In genomic region chrX:104199611-104200387, GRCm38 (mm10) we compare ENCODE assay signal across 8 mouse cellular contexts. TPM values are rescaled to one million over a fixed set of nuclear protein-coding genes. Genes with fewer than 3 reads are reported as not detected.
DNase-seq lines count a peak whose midpoint lies in the region; ATAC-seq and TF ChIP-seq lines count a peak whose summit lies in the region.

No protein-coding gene starts in this region.

- DNase-seq in ES-E14 (ENCODE audit: low read depth, low spot score): no peak
- peak; percentile 48 for DNase-seq in hindbrain, embryonic 10.5 days (ENCODE audit: low spot score)
- DNase-seq in layer of hippocampus, adult 8-10 months (ENCODE audit: low spot score in 2 of 2): peak; percentile 6 to 28
- DNase-seq in retina, postnatal 1 day: peak; percentile 75
- peak; percentile 16 for DNase-seq in urinary bladder, postnatal 25 days (ENCODE audit: low spot score)

- H3K9ac ChIP-seq in ES-E14 (ENCODE audit: insufficient read depth, low read depth, low read length, poor library complexity, severe bottlenecking): peak overlapping the region; percentile 91
- H3K9ac ChIP-seq in forebrain, embryonic 16.5 days (replicated peaks; ENCODE audit: low read depth, low read length): peak overlapping the region; percentile 76
- H3K9ac ChIP-seq in lung, embryonic 16.5 days (ENCODE audit: low read length): peak overlapping the region; percentile 76

- no peaks in the 10 kb centered on the region for H3K36me3 ChIP-seq in ES-E14 (ENCODE audit: control insufficient read depth, insufficient read depth, low read length, poor library complexity, severe bottlenecking)
- no peaks in the 10 kb centered on the region for H3K36me3 ChIP-seq in forebrain, embryonic 16.5 days (ENCODE audit: control insufficient read depth, insufficient read depth)
- no peaks in the 10 kb centered on the region for H3K36me3 ChIP-seq in hindbrain, embryonic 10.5 days
- H3K36me3 ChIP-seq in lung, embryonic 16.5 days (ENCODE audit: control insufficient read depth, insufficient read depth, low read length): no peaks in the 10 kb centered on the region

- H3K27me3 ChIP-seq in forebrain, embryonic 16.5 days (replicated peaks; ENCODE audit: control insufficient read depth, insufficient read depth, low read length): 0 out of 2 replicates have a peak, but pooled peaks cover 3% of the 10 kb centered on the region
- peaks cover 92% of the 10 kb centered on the region for H3K27me3 ChIP-seq in hindbrain, embryonic 10.5 days (ENCODE audit: insufficient read depth, poor library complexity, severe bottlenecking)
- H3K27me3 ChIP-seq in lung, embryonic 16.5 days (ENCODE audit: control insufficient read depth, insufficient read depth, low read depth, low read length): peaks cover 12% of the 10 kb centered on the region

- peak overlapping the region; percentile 79 for H3K27ac ChIP-seq in ES-E14 (ENCODE audit: insufficient read depth, low read depth, low read length, poor library complexity, severe bottlenecking)
- H3K27ac ChIP-seq in forebrain, embryonic 16.5 days (ENCODE audit: low read length): peak overlapping the region; percentile 96
- H3K27ac ChIP-seq in hindbrain, embryonic 10.5 days: peak overlapping the region; percentile 85
- peak overlapping the region; percentile 83 for H3K27ac ChIP-seq in lung, embryonic 16.5 days (ENCODE audit: low read length)

- in situ Hi-C loops in ES-E14 (cut with MboI; ENCODE audit: low sequenced_read_pairs in 2 of 2, unreplicated experiment in 2 of 2): no loop called here

- H3K4me1 ChIP-seq in ES-E14 (ENCODE audit: control insufficient read depth in 2 of 2, insufficient read depth in 2 of 2, low read length in 2 of 2, poor library complexity in 1 of 2): peaks cover 0 to 9% of the 10 kb centered on the region in 2 experiments; a peak in 1 of 4 replicates
- no peaks in the 10 kb centered on the region for H3K4me1 ChIP-seq in forebrain, embryonic 16.5 days (replicated peaks; ENCODE audit: control insufficient read depth, insufficient read depth, low read length)
- peaks cover 8% of the 10 kb centered on the region; the same call in 1 of the 2 replicates for H3K4me1 ChIP-seq in hindbrain, embryonic 10.5 days (replicated peaks)
- H3K4me1 ChIP-seq in lung, embryonic 16.5 days (replicated peaks; ENCODE audit: control insufficient read depth, insufficient read depth, low read length): no peaks in the 10 kb centered on the region

- H3K4me3 ChIP-seq in ES-E14 (ENCODE audit: insufficient read depth in 1 of 2, low read depth in 1 of 2, low read length in 2 of 2, poor library complexity in 1 of 2, severe bottlenecking in 1 of 2): peak overlapping the region; percentile 73 to 77
- peak overlapping the region; percentile 61 for H3K4me3 ChIP-seq in forebrain, embryonic 16.5 days (replicated peaks; ENCODE audit: low read length)
- H3K4me3 ChIP-seq in hindbrain, embryonic 10.5 days: peak overlapping the region; percentile 59
- H3K4me3 ChIP-seq in lung, embryonic 16.5 days (ENCODE audit: low read length): peak overlapping the region; percentile 60

- WGBS in forebrain, embryonic 16.5 days: 26% methylated on average over 39 of the region's 100 CpGs
- 25% methylated on average over 97 of the region's 100 CpGs for WGBS in hindbrain, embryonic 10.5 days
- 14% methylated on average over 80 of the region's 100 CpGs for WGBS in lung, embryonic 16.5 days

- H3K4me2 ChIP-seq in forebrain, embryonic 16.5 days (ENCODE audit: low read length): peak overlapping the region; percentile 51
- peak overlapping the region; percentile 61 for H3K4me2 ChIP-seq in lung, embryonic 16.5 days (ENCODE audit: low read depth, low read length)

- H3K9me3 ChIP-seq in ES-E14 (ENCODE audit: control insufficient read depth, insufficient read depth, low read depth, low read length): no peaks in the 10 kb centered on the region
- H3K9me3 ChIP-seq in forebrain, embryonic 16.5 days (ENCODE audit: control insufficient read depth, low read length): no peaks in the 10 kb centered on the region
- H3K9me3 ChIP-seq in hindbrain, embryonic 10.5 days: peaks cover 14% of the 10 kb centered on the region; the same call in 1 of the 2 replicates
- H3K9me3 ChIP-seq in lung, embryonic 16.5 days (ENCODE audit: control insufficient read depth, low read length): no peaks in the 10 kb centered on the region

- peak; percentile 50 for ATAC-seq in cerebellum, adult (ENCODE audit: insufficient number of reproducible peaks, low FRiP score, low TSS enrichment)
- peak; percentile 55 for ATAC-seq in forebrain, embryonic 16.5 days
- ATAC-seq in lung, embryonic 16.5 days (ENCODE audit: low read depth): peak; percentile 56

TF ChIP-seq in ES-E14, 5 proteins besides CTCF, POLR2A, EP300 and RAD21:
- TF ChIP-seq MAFK (IDR thresholded peaks at IDR 0.05; ENCODE audit: insufficient read depth, low read depth, low read length) (no peak), ZC3H11A (IDR thresholded peaks at IDR 0.05; ENCODE audit: borderline replicate concordance, low read depth, low read length) (no peak), HCFC1 (IDR thresholded peaks at IDR 0.05; ENCODE audit: borderline replicate concordance, insufficient read depth, low read length) (no peak), CHD2 (IDR thresholded peaks at IDR 0.05; ENCODE audit: low read depth, low read length) (no peak), ZNF384 (IDR thresholded peaks at IDR 0.05; ENCODE audit: low read depth, low read length) (no peak)

RNA-seq across cellular contexts. Expression of gene Nexmif, which starts 1.2 kb away (rescaled TPM):
- total RNA-seq in ES-E14 (2012; rRNA removed): 12.6 TPM in 2 replicates
- 18.1 and 19.4 TPM in 2 replicates for polyA plus RNA-seq in forebrain, embryonic 16.5 days (2015; fragmentation: Nextera tagmentation; extraction: Ambion mirVana)
- 0.81 and 1.1 TPM in 2 replicates for polyA plus RNA-seq in hindbrain, embryonic 10.5 days (2016; fragmentation: Nextera tagmentation; extraction: Ambion mirVana)
- 10 to 100 TPM; 30.5 to 38.7 (median 34.6) TPM for total RNA-seq in layer of hippocampus, adult 8-10 months (2022)
- polyA plus RNA-seq in lung, embryonic 16.5 days (2015; fragmentation: Nextera tagmentation; extraction: Ambion mirVana): 7.4 and 7.7 TPM in 2 replicates
